Mouse (Mus musculus): ENCODE measurements around the gene Asf1b. TPM values are rescaled to one million over a fixed set of nuclear protein-coding genes. Genes with fewer than 3 reads are reported as not detected.
A peak's percentile ranks its signal among the peaks of the same experiment; 100 is the strongest.

Asf1b gene
- total RNA-seq, 2 experiments from 2014 or later: 120 to 195 TPM

GRCm38 (mm10) chr8:84010625-84011611 lies 55.6 kb downstream of the Asf1b start:
- ATAC-seq (replicated peaks; ENCODE audit: low FRiP score, poor library complexity, severe bottlenecking): peak; percentile 71

GRCm38 (mm10) chr8:84011705-84012498 lies 56.6 kb downstream of the Asf1b start, which contains the start of gene 2210011C24Rik:
TSS of gene 2210011C24Rik (minus strand) at chr8:84012171.
- no peak for ATAC-seq (replicated peaks; ENCODE audit: low FRiP score, poor library complexity, severe bottlenecking)

GRCm38 (mm10) chr8:84012499-84013165 lies 57.3 kb downstream of the Asf1b start:
- no peak for ATAC-seq (replicated peaks; ENCODE audit: low FRiP score, poor library complexity, severe bottlenecking)

GRCm38 (mm10) chr8:84015833-84016232 lies 60.5 kb downstream of the Asf1b start:
- ATAC-seq (replicated peaks; ENCODE audit: low FRiP score, poor library complexity, severe bottlenecking): no peak

- ATAC-seq (replicated peaks; ENCODE audit: low FRiP score, poor library complexity, severe bottlenecking): no peak
Observed at GRCm38 (mm10) chr8:84019738-84020137, 64.4 kb downstream of the Asf1b start.

Other genes starting within 250 kb of the Asf1b start
- gene Ddx39, start 240.3 kb upstream of the Asf1b start, total RNA-seq (2015; ENCODE audit: low replicate concordance): 86.5 and 90.1 TPM in 2 replicates
- gene Ddx39, start 240.3 kb upstream of the Asf1b start, total RNA-seq (2017; ENCODE audit: low replicate concordance): 47.4 and 93.2 TPM in 2 replicates
- 34.8 and 54.8 TPM in 2 replicates for gene Adgre5, start 214.2 kb upstream of the Asf1b start, total RNA-seq (2015; ENCODE audit: low replicate concordance)
- 28.8 and 29.0 TPM in 2 replicates for gene Adgre5, start 214.2 kb upstream of the Asf1b start, total RNA-seq (2017; ENCODE audit: low replicate concordance)
- gene Adgrl1, start 55.4 kb upstream of the Asf1b start, total RNA-seq (2015; ENCODE audit: low replicate concordance): 0.84 and 7.6 TPM in 2 replicates
- 0.26 and 0.30 TPM in 2 replicates for gene Adgrl1, start 55.4 kb upstream of the Asf1b start, total RNA-seq (2017; ENCODE audit: low replicate concordance)
- not detected in 2 replicates for gene Gm10644, start 302 bp upstream of the Asf1b start, total RNA-seq (2015; ENCODE audit: low replicate concordance)
- gene Gm10644, start 302 bp upstream of the Asf1b start, total RNA-seq (2017; ENCODE audit: low replicate concordance): 1.0 TPM in 1 of 2 replicates, not detected in the other
- gene Prkaca, start 17.5 kb downstream of the Asf1b start, total RNA-seq (2015; ENCODE audit: low replicate concordance): 11.5 and 13.0 TPM in 2 replicates
- 6.7 and 17.2 TPM in 2 replicates for gene Prkaca, start 17.5 kb downstream of the Asf1b start, total RNA-seq (2017; ENCODE audit: low replicate concordance)
- 114 and 119 TPM in 2 replicates for gene Samd1, start 42.2 kb downstream of the Asf1b start, total RNA-seq (2015; ENCODE audit: low replicate concordance)
- gene Samd1, start 42.2 kb downstream of the Asf1b start, total RNA-seq (2017; ENCODE audit: low replicate concordance): 51.6 and 80.9 TPM in 2 replicates
- gene 1700067K01Rik, start 46.0 kb downstream of the Asf1b start, total RNA-seq (2015; ENCODE audit: low replicate concordance): 1.8 and 10.5 TPM in 2 replicates
- 2.6 and 4.7 TPM in 2 replicates for gene 1700067K01Rik, start 46.0 kb downstream of the Asf1b start, total RNA-seq (2017; ENCODE audit: low replicate concordance)
- not detected in 2 replicates for gene 2210011C24Rik, start 56.7 kb downstream of the Asf1b start, total RNA-seq (2015; ENCODE audit: low replicate concordance)
- not detected in 2 replicates for gene 2210011C24Rik, start 56.7 kb downstream of the Asf1b start, total RNA-seq (2017; ENCODE audit: low replicate concordance)
- gene Palm3, start 66.0 kb downstream of the Asf1b start, total RNA-seq (2015; ENCODE audit: low replicate concordance): not detected in 2 replicates
- not detected in 2 replicates for gene Palm3, start 66.0 kb downstream of the Asf1b start, total RNA-seq (2017; ENCODE audit: low replicate concordance)
- 1.4 TPM in 1 of 2 replicates, not detected in the other for gene Il27ra, start 87.1 kb downstream of the Asf1b start, total RNA-seq (2015; ENCODE audit: low replicate concordance)
- gene Il27ra, start 87.1 kb downstream of the Asf1b start, total RNA-seq (2017; ENCODE audit: low replicate concordance): 0.51 and 0.61 TPM in 2 replicates
- not detected in 2 replicates for gene Rln3, start 89.5 kb downstream of the Asf1b start, total RNA-seq (2015; ENCODE audit: low replicate concordance)
- not detected in 2 replicates for gene Rln3, start 89.5 kb downstream of the Asf1b start, total RNA-seq (2017; ENCODE audit: low replicate concordance)
- gene Gm10643, start 109.6 kb downstream of the Asf1b start, total RNA-seq (2015; ENCODE audit: low replicate concordance): 1.1 TPM in 1 of 2 replicates, not detected in the other
- 0.77 and 1.2 TPM in 2 replicates for gene Gm10643, start 109.6 kb downstream of the Asf1b start, total RNA-seq (2017; ENCODE audit: low replicate concordance)
- gene Rfx1, start 111.3 kb downstream of the Asf1b start, total RNA-seq (2015; ENCODE audit: low replicate concordance): 7.2 and 14.7 TPM in 2 replicates
- gene Rfx1, start 111.3 kb downstream of the Asf1b start, total RNA-seq (2017; ENCODE audit: low replicate concordance): 2.5 and 8.5 TPM in 2 replicates
- gene Dcaf15, start 149.3 kb downstream of the Asf1b start, total RNA-seq (2015; ENCODE audit: low replicate concordance): 8.8 and 17.7 TPM in 2 replicates
- gene Dcaf15, start 149.3 kb downstream of the Asf1b start, total RNA-seq (2017; ENCODE audit: low replicate concordance): 11.9 and 13.6 TPM in 2 replicates
- not detected in 2 replicates for gene Podnl1, start 170.5 kb downstream of the Asf1b start, total RNA-seq (2015; ENCODE audit: low replicate concordance)
- 0.13 and 1.1 TPM in 2 replicates for gene Podnl1, start 170.5 kb downstream of the Asf1b start, total RNA-seq (2017; ENCODE audit: low replicate concordance)
- gene Cc2d1a, start 192.4 kb downstream of the Asf1b start, total RNA-seq (2015; ENCODE audit: low replicate concordance): 2.1 and 4.3 TPM in 2 replicates
- gene Cc2d1a, start 192.4 kb downstream of the Asf1b start, total RNA-seq (2017; ENCODE audit: low replicate concordance): 1.3 and 17.9 TPM in 2 replicates
- not detected in 2 replicates for gene 4930432K21Rik, start 192.5 kb downstream of the Asf1b start, total RNA-seq (2015; ENCODE audit: low replicate concordance)
- 0.51 TPM in 1 of 2 replicates, not detected in the other for gene 4930432K21Rik, start 192.5 kb downstream of the Asf1b start, total RNA-seq (2017; ENCODE audit: low replicate concordance)
- gene Nanos3, start 229.7 kb downstream of the Asf1b start, total RNA-seq (2015; ENCODE audit: low replicate concordance): not detected in 2 replicates
- gene Nanos3, start 229.7 kb downstream of the Asf1b start, total RNA-seq (2017; ENCODE audit: low replicate concordance): not detected in 2 replicates